Mouse (Mus musculus) left cerebral cortex, adult 2 months (tissue): ENCODE measurements at regions not wholly inside any gene's neighbourhood (a gene's known extent, or its start where the extent isn't known, plus 50 kb on each side); places are given as distances from the start of the nearest gene placed in this dataset.

ENCODE experiments used
- DNase-seq, 2 experiments: peaks; one replicate each; pipeline ENCODE4 v3.0.0; 2021 to 2022; ENCODE audit warnings: low spot score in 2 of 2, mixed read lengths in 1 of 2; ENCODE audit errors: extremely low spot score in 1 of 2
- H3K27ac ChIP-seq: fragments of 200-600 bp; 2 replicates; pipeline ENCODE4 v1.8.1; 2022
- H3K4me3 ChIP-seq: fragments of 200-600 bp; 2 replicates; pipeline ENCODE4 v1.8.1; 2022
- CTCF ChIP-seq: fragments of 200-600 bp; IDR thresholded peaks from 2 replicates; pipeline ENCODE4 v1.8.1; 2022; ENCODE audit warnings: antibody characterized with exemption, mild to moderate bottlenecking, moderate library complexity
- intact Hi-C: fragments of 180-260 bp; cut with DNase I; formaldehyde crosslinking; loops from one replicate; pipeline ENCODE4 v1.15.1; 2025

DNA sequence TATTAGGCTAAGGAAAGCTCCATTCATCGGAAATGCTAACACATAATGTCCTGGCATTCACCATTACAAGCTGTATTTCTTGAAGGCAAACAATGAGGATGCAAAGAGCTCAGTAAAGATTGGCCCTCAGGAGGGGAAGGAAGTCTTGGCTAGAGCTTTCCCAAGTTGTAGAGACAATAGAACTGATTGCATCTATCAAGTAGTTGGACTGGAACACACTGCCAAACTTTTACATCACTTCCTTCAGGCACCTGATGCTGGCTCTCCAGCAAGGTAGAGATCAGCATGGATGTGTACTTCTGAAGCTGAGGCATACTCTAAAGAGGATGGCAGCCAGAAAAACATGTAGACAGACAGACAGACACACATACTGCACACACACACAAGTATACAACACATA is 234.9 kb upstream of the Tbl1xr1 start:
- intact Hi-C loops, result no loop called here
- no peak for TF ChIP-seq CTCF
- H3K27ac ChIP-seq, result no peak overlapping the region

DNA sequence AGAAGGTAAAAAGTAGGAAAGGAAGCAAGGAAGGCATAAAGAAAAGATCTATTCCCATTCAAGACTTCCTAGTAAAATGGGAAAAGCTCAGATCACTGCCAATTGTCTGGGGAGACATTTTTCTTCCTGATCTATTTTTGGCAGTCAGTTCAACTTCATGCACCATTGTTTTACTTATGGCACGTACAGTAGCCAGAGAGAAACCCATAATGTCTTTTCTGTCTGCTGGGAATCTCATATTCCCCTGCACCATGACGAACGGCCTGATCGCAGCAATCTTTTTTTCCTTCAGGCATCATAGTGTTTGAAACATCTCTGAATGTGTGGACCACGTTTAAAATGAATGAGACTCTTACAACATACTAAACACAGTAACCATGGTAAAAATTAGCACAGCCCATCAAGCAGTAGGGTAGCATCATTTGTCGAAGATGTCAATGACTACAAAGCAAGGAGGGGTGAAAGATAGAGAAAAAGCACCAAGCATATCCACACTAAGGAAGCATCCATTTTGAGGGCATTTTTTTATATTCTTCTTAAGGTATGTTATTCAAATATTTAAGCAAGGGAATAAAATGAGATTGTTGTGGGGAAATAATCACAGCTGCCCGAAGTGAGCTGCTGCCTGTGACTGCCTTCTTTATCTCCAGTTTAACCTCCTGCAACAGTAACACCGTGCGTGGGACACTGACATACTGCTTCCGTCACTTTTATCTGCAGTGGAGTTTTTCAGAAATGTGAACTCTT is 233.7 kb upstream of the Tbl1xr1 start:
- DNase-seq, result no peak
- intact Hi-C loops, result no loop called here
- H3K4me3 ChIP-seq, result no peak overlapping the region
- no peak overlapping the region for H3K27ac ChIP-seq
- TF ChIP-seq CTCF, result no peak

More for the DNA sequence above, 234.9 kb upstream of the Tbl1xr1 start:
- no peak for DNase-seq
- H3K4me3 ChIP-seq, result no peak overlapping the region

DNA sequence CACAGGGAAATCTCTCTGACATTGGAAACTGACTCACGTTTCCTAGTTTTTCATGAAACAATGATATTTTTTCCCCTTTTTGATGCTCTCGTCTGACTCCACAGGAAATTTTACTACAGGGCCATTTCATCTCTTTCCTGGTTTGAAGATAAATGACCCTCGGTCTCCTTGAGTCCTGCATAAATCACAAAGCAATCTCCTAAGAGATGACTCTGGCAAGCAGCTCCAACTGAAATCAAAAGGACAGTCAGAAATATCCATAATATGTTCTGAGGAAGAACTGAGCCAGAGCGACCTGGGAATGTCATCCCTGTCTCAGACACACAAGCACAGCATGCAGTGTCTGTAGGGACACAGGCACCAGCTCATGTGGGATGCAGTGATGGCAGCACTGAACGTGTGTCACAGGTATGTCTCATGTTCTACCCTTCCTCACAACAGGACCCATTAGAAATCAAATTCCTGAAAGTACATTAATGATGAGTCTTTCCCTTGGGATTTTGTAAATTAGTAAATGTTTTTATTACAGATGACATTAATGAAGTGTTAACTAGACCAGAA is 233.1 kb upstream of the Tbl1xr1 start:
- Histone ChIP-seq H3K27ac (no peak overlapping the region), H3K4me3 (no peak overlapping the region)
- intact Hi-C loops, result no loop called here

DNA sequence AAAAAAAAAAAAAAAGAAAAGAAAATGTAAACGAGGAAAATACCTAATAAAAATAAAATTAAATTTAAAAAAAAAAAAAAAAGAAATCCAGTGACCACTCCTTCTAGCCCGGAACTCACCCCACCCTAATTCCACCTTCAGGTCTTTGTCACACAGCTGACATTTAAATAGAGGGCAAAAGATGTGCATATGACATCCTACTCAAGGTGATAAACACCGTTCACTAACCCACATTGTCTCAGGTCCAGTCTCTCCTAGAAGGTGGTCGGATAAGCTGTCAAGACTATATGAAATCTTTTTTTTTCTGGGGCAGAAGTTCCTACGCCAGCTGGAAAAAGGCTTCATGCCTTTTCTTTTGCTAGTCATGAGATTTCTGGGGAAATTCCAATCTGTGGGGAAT is 226.6 kb upstream of the Tbl1xr1 start:
- H3K27ac ChIP-seq, result no peak overlapping the region
- no peak for DNase-seq
- intact Hi-C loops, result no loop called here
- no peak for TF ChIP-seq CTCF
- no peak overlapping the region for H3K4me3 ChIP-seq

More for the DNA sequence above, 233.1 kb upstream of the Tbl1xr1 start:
- TF ChIP-seq CTCF, result no peak
- no peak for DNase-seq

DNA sequence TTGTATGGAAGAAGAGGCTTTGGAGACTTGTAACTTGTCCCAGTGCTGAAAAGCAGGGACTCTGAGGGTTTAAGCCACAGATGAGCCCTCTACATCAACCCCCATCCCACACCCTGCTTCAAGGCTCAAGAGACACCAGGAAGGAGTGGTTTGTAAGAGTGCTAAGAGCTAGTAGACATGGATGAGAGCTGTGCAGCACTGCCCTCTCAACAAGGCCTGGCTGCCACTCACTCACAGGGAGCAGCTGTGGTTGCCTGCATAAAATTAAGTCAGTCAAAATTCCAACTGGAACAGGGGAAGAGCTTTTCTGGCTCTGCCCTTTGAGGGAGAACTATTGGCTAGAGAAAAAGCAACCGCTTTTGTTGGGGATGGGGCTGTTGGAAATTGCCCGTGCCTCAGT is 225.5 kb upstream of the Tbl1xr1 start:
- no peak overlapping the region for H3K27ac ChIP-seq
- no peak overlapping the region for H3K4me3 ChIP-seq
- TF ChIP-seq CTCF, result no peak
- intact Hi-C loops, result no loop called here
- DNase-seq, result no peak

DNA sequence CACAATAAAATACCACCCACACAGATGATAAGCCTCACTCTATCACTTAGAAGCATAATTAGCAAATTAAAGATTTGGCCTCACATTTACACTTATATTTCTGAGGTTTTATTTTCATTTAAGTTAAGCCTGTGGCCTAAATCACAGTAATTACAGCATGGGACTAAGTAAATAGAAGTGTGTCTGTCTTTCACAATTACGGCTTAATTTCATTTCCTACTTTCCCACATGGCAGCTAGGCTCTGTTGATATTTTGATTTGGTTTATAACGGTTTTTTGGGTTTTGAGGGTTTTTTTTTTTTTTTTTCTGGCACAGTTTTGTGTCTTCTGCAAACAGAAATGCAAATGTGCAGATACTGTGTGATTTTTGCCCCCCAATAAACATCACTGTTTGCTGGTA is 222.1 kb upstream of the Tbl1xr1 start:
- no peak overlapping the region for H3K27ac ChIP-seq
- no peak overlapping the region for H3K4me3 ChIP-seq
- no peak for TF ChIP-seq CTCF
- no peak for DNase-seq
- intact Hi-C loops, result no loop called here

DNA sequence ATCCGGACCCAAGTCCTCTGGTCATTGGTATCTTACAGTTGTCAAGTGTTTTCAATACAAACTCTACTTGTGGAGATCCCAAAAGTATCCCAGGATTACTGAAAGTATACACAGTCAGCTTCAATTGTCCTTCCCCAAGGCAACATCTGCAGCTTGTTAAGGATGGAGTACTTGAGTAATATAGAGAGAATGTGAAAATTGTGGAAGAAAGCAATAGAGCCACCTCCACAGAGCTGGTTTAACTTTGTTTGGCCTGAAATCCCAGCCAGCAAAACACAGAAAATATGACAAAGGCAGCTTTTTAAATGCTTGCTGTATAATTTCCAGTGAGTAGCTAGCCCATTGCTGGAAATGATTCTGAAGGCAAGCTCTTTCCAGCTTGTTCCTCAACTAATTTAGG is 217.0 kb upstream of the Tbl1xr1 start:
- DNase-seq, result no peak
- H3K27ac ChIP-seq, result no peak overlapping the region
- no peak overlapping the region for H3K4me3 ChIP-seq
- no peak for TF ChIP-seq CTCF
- intact Hi-C loops, result no loop called here

DNA sequence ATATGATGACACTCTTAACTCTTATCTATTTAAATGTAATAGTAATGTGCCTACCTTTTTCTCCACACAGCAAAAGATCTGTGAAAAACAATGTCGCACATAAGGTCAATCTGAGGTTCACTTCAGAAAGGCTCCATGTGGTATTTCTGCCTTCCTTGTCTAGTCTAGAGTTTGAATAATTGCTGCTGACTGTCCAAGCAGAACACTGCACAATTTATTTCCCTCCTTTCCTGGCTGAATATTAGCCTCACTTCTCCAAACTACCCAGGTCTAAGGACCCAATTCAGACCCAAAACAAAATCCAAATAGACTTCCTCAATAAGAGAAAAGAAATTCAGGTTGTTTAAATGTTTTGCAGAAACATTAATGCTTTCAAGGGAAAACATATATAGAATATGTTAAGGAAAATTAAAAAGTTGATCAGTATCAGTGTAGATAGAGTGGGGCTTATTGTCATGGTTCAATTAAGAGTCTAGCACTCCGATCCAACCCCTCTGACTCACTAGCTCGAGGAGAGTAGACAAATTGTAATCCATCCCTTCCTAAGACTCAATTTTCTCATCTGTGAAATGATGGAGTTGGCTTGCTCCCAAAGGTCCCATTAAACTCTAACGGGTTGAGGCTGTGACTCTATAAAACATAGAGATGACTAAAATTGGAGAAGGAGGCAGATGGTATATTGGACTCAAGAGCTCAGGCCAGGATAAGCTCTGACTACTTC is 215.4 kb upstream of the Tbl1xr1 start:
- intact Hi-C loops, result no loop called here
- no peak for DNase-seq
- no peak overlapping the region for H3K4me3 ChIP-seq
- no peak for TF ChIP-seq CTCF
- no peak overlapping the region for H3K27ac ChIP-seq

DNA sequence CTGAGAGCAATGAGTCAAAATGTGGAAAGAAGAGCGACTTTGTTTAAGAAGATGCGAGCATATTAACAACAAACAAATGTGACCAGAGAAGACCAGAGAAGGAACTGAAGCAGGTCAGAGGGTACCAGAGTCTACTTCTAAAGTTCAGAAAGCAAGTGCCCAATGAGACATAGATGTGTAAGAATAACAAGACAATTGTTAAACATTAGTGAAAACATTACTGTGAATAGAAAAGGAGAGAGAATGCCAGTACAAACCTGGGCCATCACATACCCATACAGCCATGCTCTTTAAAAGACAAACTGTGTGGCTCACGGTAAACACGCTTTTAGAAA is 214.8 kb upstream of the Tbl1xr1 start:
- intact Hi-C loops, result no loop called here
- no peak overlapping the region for H3K4me3 ChIP-seq
- H3K27ac ChIP-seq, result no peak overlapping the region
- TF ChIP-seq CTCF, result no peak
- DNase-seq, result no peak

DNA sequence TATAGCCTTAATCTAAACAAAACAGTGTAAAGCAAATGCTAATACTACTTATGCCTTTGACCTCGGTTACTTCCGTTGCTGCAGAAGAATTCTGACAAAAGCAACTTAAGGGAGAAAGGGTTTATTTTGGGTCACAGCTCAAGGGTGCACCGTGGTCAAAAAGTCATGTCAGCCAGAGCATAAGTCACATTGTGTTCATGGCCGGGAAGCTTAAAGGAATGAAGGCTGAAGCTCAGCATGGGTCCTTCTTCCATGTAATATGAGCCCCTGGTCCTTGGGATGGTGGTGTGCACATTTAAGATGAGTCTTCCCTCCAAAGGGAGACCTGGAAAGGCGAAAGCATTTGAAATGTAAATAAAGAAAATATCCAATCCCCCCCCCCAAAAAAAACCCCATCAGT is 212.1 kb upstream of the Tbl1xr1 start:
- intact Hi-C loops, result no loop called here
- TF ChIP-seq CTCF, result no peak
- no peak overlapping the region for H3K27ac ChIP-seq
- H3K4me3 ChIP-seq, result no peak overlapping the region
- DNase-seq, result no peak

DNA sequence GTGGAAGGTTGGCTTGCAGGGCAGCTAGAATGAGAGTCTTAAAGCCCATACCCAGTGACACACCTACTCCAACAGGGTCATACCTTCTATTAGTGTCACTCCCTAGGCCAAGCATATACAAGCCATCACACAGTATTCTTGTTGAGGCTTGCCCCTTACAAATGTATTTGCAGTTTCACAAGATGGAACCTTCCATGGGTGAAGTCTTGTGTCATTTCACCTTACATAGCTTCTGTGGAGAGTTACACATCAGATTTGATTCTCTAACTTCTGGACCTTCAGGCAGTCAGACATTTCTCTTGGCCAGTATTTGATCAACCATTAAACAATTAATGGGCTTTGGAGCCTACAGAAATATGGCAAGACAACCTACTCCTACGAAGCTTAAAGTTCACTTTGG is 210.6 kb upstream of the Tbl1xr1 start:
- Histone ChIP-seq H3K27ac (no peak overlapping the region), H3K4me3 (no peak overlapping the region)
- no peak for TF ChIP-seq CTCF
- intact Hi-C loops, result no loop called here
- DNase-seq, result no peak

DNA sequence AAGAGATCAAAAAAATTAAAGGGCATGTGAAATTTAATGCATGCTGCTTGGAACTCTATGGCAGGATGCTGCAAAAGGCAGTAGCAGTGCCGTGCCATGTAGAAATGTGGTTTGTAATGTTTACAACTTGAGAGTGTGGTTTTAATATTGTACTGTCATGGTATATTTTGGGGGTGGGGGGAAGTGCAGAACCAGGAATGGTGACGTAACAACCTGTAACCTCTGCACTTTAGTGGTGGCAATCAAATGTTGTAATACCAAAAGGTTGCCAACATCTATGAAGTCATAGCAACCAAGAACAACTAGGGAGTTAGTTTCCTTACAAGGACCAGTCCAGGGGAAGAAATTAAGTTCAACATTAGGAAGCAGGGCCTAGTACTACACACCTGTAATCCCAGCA is 198.1 kb upstream of the Tbl1xr1 start:
- no peak for DNase-seq
- intact Hi-C loops, result no loop called here
- Histone ChIP-seq H3K27ac (no peak overlapping the region), H3K4me3 (no peak overlapping the region)
- no peak for TF ChIP-seq CTCF

DNA sequence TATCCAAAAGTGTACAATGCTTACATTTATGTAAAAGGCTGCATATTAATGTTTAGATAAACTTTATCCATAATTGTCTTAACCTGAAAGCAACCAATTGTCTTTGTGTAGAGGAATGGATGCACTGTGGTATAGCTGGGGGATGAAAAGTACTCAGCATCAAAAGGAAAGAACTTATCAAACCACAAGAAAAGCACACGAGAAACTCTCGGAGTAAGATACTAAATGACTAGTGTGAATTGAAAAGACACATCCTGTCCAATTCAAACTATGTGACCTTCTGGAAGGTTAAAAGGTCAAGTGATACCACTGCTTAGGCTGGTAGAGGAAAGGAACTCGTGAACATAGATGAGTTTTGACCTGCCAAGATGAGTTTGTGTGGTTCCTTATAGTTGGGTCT is 192.2 kb upstream of the Tbl1xr1 start:
- intact Hi-C loops, result no loop called here
- no peak overlapping the region for H3K27ac ChIP-seq
- no peak overlapping the region for H3K4me3 ChIP-seq
- no peak for DNase-seq
- TF ChIP-seq CTCF, result no peak
